ENCODE assay signal across 20 mouse cellular contexts in genomic region chr2:25569323-25569722, GRCm38 (mm10). TPM values are rescaled to one million over a fixed set of nuclear protein-coding genes. Genes with fewer than 3 reads are reported as not detected.
DNase-seq lines count a peak whose midpoint lies in the region; ATAC-seq lines count a peak whose summit lies in the region.
"Had no signal": no experiment of that assay in that cellular context is flagged by ENCODE, and none has a peak within 500 bp of the region (broad histone marks: within the 10 kb centered on the region; RNA-seq: fewer than 3 reads in every experiment).

No protein-coding gene starts in this region.

- DNase-seq in heart, adult 11 months = peak; percentile 88
- no peak for DNase-seq in heart, adult 8-10 months (ENCODE audit: low spot score)
- DNase-seq in thymus, postnatal 36 days = no peak
- DNase-seq: adrenal gland, adult 8-10 months; adrenal gland, postnatal 36 days; cerebellum, adult 11 months; cerebellum, adult 18-20 months; cerebellum, adult 8-10 months; forebrain, postnatal 0 days had no signal

- WGBS in intestine, embryonic 15.5 days = 83% methylated on average over 3 of the region's 3 CpGs
- 88% methylated on average over 3 of the region's 3 CpGs for WGBS in intestine, embryonic 16.5 days
- WGBS in kidney, embryonic 14.5 days = 93% methylated on average over 3 of the region's 3 CpGs

- H3K9me3 ChIP-seq in intestine, embryonic 15.5 days = no peaks in the 10 kb centered on the region
- no peaks in the 10 kb centered on the region for H3K9me3 ChIP-seq in intestine, embryonic 16.5 days (ENCODE audit: control insufficient read depth, low read length)
- no peaks in the 10 kb centered on the region for H3K9me3 ChIP-seq in kidney, embryonic 14.5 days (ENCODE audit: control insufficient read depth, low read length)
- H3K9me3 ChIP-seq: embryonic facial prominence, embryonic 10.5 days; embryonic facial prominence, embryonic 12.5 days; forebrain, embryonic 13.5 days; forebrain, embryonic 15.5 days; G1E had no signal

- H3K36me3 ChIP-seq in intestine, embryonic 15.5 days = peaks cover 23% of the 10 kb centered on the region
- H3K36me3 ChIP-seq in intestine, embryonic 16.5 days (ENCODE audit: control insufficient read depth, insufficient read depth, low read length) = peaks cover 18% of the 10 kb centered on the region
- H3K36me3 ChIP-seq in kidney, embryonic 14.5 days (ENCODE audit: control insufficient read depth, insufficient read depth, low read length) = peaks cover 55% of the 10 kb centered on the region

- H3K4me2 ChIP-seq in intestine, embryonic 15.5 days (replicated peaks) = peak overlapping the region; percentile 54
- peak overlapping the region; percentile 58 for H3K4me2 ChIP-seq in intestine, embryonic 16.5 days (ENCODE audit: low read depth, low read length)
- H3K4me2 ChIP-seq in kidney, embryonic 14.5 days (replicated peaks; ENCODE audit: low read depth, low read length) = no peak overlapping the region
- H3K4me2 ChIP-seq: embryonic facial prominence, embryonic 12.5 days; forebrain, embryonic 13.5 days; forebrain, embryonic 15.5 days had no signal

- H3K4me3 ChIP-seq in intestine, embryonic 15.5 days (replicated peaks) = peak overlapping the region; percentile 35
- peak overlapping the region; percentile 53 for H3K4me3 ChIP-seq in intestine, embryonic 16.5 days (ENCODE audit: low read length)
- no peak overlapping the region for H3K4me3 ChIP-seq in kidney, embryonic 14.5 days (ENCODE audit: low read length)
- H3K4me3 ChIP-seq: embryonic facial prominence, embryonic 10.5 days; embryonic facial prominence, embryonic 12.5 days; forebrain, embryonic 13.5 days; forebrain, embryonic 15.5 days had no signal

- H3K9ac ChIP-seq in intestine, embryonic 15.5 days = peak overlapping the region; percentile 43
- H3K9ac ChIP-seq in intestine, embryonic 16.5 days (ENCODE audit: low read depth, low read length) = peak overlapping the region; percentile 67
- H3K9ac ChIP-seq in kidney, embryonic 14.5 days (ENCODE audit: low read depth, low read length) = no peak overlapping the region
- H3K9ac ChIP-seq: embryonic facial prominence, embryonic 12.5 days; forebrain, embryonic 13.5 days; forebrain, embryonic 15.5 days; forebrain, postnatal 0 days had no signal

- H3K27ac ChIP-seq in intestine, embryonic 15.5 days = peak overlapping the region; percentile 56; the same call in 1 of the 2 replicates
- H3K27ac ChIP-seq in intestine, embryonic 16.5 days (ENCODE audit: low read length) = peak overlapping the region; percentile 82
- no peak overlapping the region for H3K27ac ChIP-seq in kidney, embryonic 14.5 days (ENCODE audit: low read depth, low read length)
- H3K27ac ChIP-seq: embryonic facial prominence, embryonic 10.5 days; embryonic facial prominence, embryonic 12.5 days; forebrain, embryonic 13.5 days; forebrain, embryonic 15.5 days had no signal

- no peak for ATAC-seq in intestine, embryonic 15.5 days
- ATAC-seq in intestine, embryonic 16.5 days = no peak
- ATAC-seq in kidney, embryonic 14.5 days (ENCODE audit: low FRiP score, low TSS enrichment) = no peak
- ATAC-seq: activated CD4-positive, CD25-positive, alpha-beta regulatory T cell, adult 4 months; forebrain, embryonic 13.5 days; forebrain, embryonic 15.5 days; forebrain, postnatal 0 days; Patski had no signal

- no peaks in the 10 kb centered on the region for H3K27me3 ChIP-seq in intestine, embryonic 15.5 days (replicated peaks)
- no peaks in the 10 kb centered on the region for H3K27me3 ChIP-seq in intestine, embryonic 16.5 days (replicated peaks; ENCODE audit: control insufficient read depth, insufficient read depth, low read length)
- no peaks in the 10 kb centered on the region for H3K27me3 ChIP-seq in kidney, embryonic 14.5 days (ENCODE audit: control insufficient read depth, insufficient read depth, low read length)
- H3K27me3 ChIP-seq: CH12.LX; embryonic facial prominence, embryonic 12.5 days; forebrain, embryonic 13.5 days; forebrain, embryonic 15.5 days; Patski had no signal

- H3K4me1 ChIP-seq in intestine, embryonic 15.5 days (replicated peaks) = peaks cover 13% of the 10 kb centered on the region
- peaks cover 23% of the 10 kb centered on the region for H3K4me1 ChIP-seq in intestine, embryonic 16.5 days (ENCODE audit: control insufficient read depth, insufficient read depth, low read length)
- peaks cover 9% of the 10 kb centered on the region; the same call in 1 of the 2 replicates for H3K4me1 ChIP-seq in kidney, embryonic 14.5 days (ENCODE audit: control insufficient read depth, insufficient read depth, low read length)

RNA-seq across cellular contexts. Expression of gene Mamdc4, which starts 5.3 kb away (rescaled TPM):
- total RNA-seq in heart, adult 8-10 months (2022) = 1 to 10 TPM; 1.1 to 2.2 (median 1.5) TPM
- polyA plus RNA-seq in intestine, embryonic 15.5 days (2015; fragmentation: Nextera tagmentation; extraction: Ambion mirVana) = 297 and 389 TPM in 2 replicates
- 582 and 797 TPM in 2 replicates for polyA plus RNA-seq in intestine, embryonic 16.5 days (2015; fragmentation: Nextera tagmentation; extraction: Ambion mirVana)
- 3.3 and 7.5 TPM in 2 replicates for polyA plus RNA-seq in kidney, embryonic 14.5 days (2014; fragmentation: Nextera tagmentation; extraction: Ambion mirVana)

RNA-seq across cellular contexts. Expression of gene Phpt1, which starts 5.7 kb away (rescaled TPM):
- 10 to 100 TPM; 58.2 to 72.2 (median 65.4) TPM for total RNA-seq in heart, adult 8-10 months (2022)
- 163 and 190 TPM in 2 replicates for polyA plus RNA-seq in intestine, embryonic 15.5 days (2015; fragmentation: Nextera tagmentation; extraction: Ambion mirVana)
- polyA plus RNA-seq in intestine, embryonic 16.5 days (2015; fragmentation: Nextera tagmentation; extraction: Ambion mirVana) = 145 and 176 TPM in 2 replicates
- 229 and 294 TPM in 2 replicates for polyA plus RNA-seq in kidney, embryonic 14.5 days (2014; fragmentation: Nextera tagmentation; extraction: Ambion mirVana)

RNA-seq across cellular contexts. Expression of gene Edf1, which starts 11.7 kb away (rescaled TPM):
- 100 to 1,000 TPM; 156 to 257 (median 210) TPM for total RNA-seq in heart, adult 8-10 months (2022)
- polyA plus RNA-seq in intestine, embryonic 15.5 days (2015; fragmentation: Nextera tagmentation; extraction: Ambion mirVana) = 339 and 367 TPM in 2 replicates
- polyA plus RNA-seq in intestine, embryonic 16.5 days (2015; fragmentation: Nextera tagmentation; extraction: Ambion mirVana) = 343 and 364 TPM in 2 replicates
- 314 and 436 TPM in 2 replicates for polyA plus RNA-seq in kidney, embryonic 14.5 days (2014; fragmentation: Nextera tagmentation; extraction: Ambion mirVana)

RNA-seq across cellular contexts. Expression of gene Ajm1, which starts 12.2 kb away (rescaled TPM):
- under 1 TPM; 0.09 to 0.38 (median 0.25) TPM for total RNA-seq in heart, adult 8-10 months (2022)
- polyA plus RNA-seq in intestine, embryonic 15.5 days (2015; fragmentation: Nextera tagmentation; extraction: Ambion mirVana) = 1.7 and 2.9 TPM in 2 replicates
- polyA plus RNA-seq in intestine, embryonic 16.5 days (2015; fragmentation: Nextera tagmentation; extraction: Ambion mirVana) = 0.93 and 1.4 TPM in 2 replicates
- polyA plus RNA-seq in kidney, embryonic 14.5 days (2014; fragmentation: Nextera tagmentation; extraction: Ambion mirVana) = 0.07 and 0.18 TPM in 2 replicates

RNA-seq across cellular contexts. Expression of gene Traf2, which starts 22.6 kb away (rescaled TPM):
- 10 to 100 TPM; 11.8 to 16.3 (median 13.8) TPM for total RNA-seq in heart, adult 8-10 months (2022)
- 26.7 and 32.4 TPM in 2 replicates for polyA plus RNA-seq in intestine, embryonic 15.5 days (2015; fragmentation: Nextera tagmentation; extraction: Ambion mirVana)
- 28.4 and 34.1 TPM in 2 replicates for polyA plus RNA-seq in intestine, embryonic 16.5 days (2015; fragmentation: Nextera tagmentation; extraction: Ambion mirVana)
- 30.2 and 34.0 TPM in 2 replicates for polyA plus RNA-seq in kidney, embryonic 14.5 days (2014; fragmentation: Nextera tagmentation; extraction: Ambion mirVana)

Comparison
In these comparisons a context has a peak if more than half of its experiments do, and no peak if none do; other contexts are left out.
1. RNA of gene Mamdc4, which starts 5.3 kb away (polyA plus RNA-seq): 582 to 797 TPM in intestine, embryonic 16.5 days and 297 to 389 TPM in intestine, embryonic 15.5 days; 3.3 to 7.5 TPM in kidney, embryonic 14.5 days; every median in the first group is over 10 times any median in the second.